Mouse (Mus musculus) kidney, postnatal 10 days (tissue): ENCODE data around the gene Tmem212.
"Not testable (repeated sequence)": the region's sequence is repeated elsewhere in the genome, so short reads cannot be mapped to it uniquely, and the experiment has no call there.

ENCODE experiments used
- DNase-seq: peaks from one replicate; pipeline ENCODE4 v3.0.0; 2021; ENCODE audit warnings: mixed read lengths

Tmem212 gene

DNA sequence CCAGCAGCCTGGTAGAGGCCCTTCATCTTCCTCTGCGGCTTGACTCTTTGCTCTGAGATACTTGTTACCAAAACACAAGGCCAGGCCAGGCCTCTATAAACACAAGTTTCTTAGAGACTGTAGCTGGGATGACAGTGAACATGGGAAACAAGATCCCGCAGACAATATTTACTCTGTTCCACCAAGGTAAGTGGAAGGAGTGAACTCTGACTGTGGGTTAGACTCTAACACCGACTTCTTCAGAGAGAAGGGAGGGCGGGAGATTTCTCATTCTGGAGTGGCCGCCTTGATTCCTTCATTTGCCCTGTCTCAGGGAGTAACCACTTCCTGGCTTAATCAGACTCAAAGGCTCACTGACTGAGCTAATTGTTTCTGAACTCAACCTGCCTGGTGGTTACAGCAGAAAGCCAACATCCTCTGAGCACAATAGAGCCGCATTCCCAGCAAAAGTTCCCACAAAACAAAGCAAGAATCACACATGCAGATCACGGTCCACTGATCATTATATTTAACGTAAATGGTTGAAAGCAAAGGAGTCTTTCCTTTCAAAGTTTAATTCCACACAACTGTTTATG lies at the start of gene Tmem212:
Gene Tmem212, minus strand, starts transcription at position 51 of the 575 bp plus-strand sequence.
- no peak for DNase-seq

DNA sequence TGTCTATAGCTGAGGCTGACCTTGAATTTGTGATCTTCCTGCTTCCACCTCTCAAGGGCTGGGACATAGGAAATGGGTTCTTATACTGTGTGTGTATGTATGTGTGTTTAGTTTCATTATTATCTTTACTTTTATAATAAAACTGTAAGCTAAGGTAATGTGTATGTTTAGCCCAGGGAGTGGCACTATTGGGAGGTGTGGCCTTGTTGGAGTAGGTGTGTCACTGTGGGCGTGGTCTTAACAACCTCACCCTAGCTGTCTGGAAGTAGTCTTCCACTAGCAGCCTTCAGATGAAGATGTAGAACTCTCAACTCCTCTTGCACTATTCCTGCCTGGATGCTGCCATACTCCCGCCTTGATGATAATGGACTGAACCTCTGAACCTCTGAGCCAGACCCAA lies 49.2 kb upstream of the Tmem212 start:
- DNase-seq, result not testable (repeated sequence)

DNA sequence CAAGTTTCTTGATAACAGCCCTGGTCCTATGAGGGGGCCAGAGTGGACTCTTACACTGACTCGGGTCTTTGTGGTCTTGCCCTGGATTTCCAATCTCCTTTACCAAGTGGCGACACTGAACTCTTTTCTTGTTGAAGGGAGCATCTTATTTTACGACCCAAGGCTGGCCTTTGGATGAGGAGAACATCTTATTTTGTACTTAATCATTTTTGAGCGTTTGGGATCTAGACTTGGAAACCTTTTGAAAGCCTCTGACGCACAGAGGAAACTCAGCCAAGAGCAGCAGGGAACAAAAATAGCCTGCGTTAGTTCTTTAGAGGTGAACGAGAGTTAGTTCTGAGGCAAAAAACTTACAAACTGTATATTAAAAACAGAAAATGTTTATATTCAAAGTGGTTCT lies 46.8 kb upstream of the Tmem212 start:
- peak; percentile 64 for DNase-seq

DNA sequence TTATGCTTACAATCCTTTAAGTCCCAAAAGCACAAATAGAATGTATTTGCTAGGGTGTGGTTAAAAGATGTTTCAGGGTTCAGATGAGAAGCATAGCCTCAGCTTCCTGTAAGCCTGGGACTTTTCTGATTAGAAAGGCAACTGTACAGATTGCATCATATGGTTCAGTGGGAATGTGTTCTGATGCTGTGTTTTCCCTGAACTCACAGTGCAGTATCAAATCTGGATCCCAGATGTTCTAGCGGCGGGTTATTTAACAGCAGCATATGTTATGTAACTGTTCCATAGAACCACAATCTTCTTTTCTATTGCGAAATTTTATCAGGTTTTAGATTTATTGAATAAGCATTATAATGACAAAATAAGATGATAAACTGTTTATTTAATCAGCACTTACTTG lies 45.5 kb upstream of the Tmem212 start:
- no peak for DNase-seq

DNA sequence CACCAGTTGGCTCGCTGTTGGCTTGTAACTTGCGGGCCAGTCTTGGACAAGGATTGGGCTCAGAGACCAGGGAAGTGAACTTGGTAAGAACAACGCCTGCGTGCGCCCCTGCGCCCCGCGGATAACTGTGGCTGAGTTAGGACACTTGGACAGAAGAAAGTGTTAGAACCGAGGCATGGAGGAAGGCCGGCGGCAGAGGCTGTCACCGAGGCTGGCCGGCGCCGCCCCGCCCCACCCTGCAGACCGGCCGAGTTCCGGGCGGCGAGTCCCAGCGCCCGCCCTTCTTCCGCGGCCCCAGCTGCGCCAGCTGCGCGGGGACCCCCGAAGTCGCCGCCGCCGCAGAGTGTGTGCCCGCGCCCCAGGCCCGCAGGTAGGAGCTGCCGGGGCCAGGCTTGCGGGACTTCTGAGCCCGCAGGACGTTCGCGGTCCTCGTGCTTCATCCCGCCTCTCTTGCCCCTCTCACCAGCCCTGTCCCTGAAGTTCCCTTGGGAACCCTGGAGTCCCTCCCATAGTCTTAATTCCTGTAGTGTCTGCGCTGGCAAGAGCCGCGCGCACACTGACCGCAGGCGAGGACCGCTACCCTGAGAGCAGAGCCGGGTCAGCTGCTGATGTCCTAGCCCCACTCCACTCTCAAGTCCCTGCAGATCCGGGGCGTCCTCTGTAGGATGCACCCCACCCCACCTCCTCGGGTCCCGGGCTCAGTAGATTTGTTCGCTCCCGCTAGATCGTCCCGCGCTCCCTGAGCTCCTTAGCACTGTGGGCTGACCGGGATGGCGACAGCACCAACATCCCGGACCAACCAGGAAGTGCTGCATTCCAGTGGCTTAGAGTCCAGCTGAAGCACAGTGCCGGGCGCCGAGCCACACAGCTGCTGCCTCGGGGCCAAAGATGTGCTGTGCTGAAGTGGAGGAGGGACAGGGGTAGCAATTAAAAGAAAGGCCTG lies 42.5 kb upstream of the Tmem212 start, which contains the start of gene Pld1:
Gene Pld1, plus strand, starts transcription at position 315 of the 943 bp plus-strand sequence.
- peak; percentile 91 for DNase-seq

DNA sequence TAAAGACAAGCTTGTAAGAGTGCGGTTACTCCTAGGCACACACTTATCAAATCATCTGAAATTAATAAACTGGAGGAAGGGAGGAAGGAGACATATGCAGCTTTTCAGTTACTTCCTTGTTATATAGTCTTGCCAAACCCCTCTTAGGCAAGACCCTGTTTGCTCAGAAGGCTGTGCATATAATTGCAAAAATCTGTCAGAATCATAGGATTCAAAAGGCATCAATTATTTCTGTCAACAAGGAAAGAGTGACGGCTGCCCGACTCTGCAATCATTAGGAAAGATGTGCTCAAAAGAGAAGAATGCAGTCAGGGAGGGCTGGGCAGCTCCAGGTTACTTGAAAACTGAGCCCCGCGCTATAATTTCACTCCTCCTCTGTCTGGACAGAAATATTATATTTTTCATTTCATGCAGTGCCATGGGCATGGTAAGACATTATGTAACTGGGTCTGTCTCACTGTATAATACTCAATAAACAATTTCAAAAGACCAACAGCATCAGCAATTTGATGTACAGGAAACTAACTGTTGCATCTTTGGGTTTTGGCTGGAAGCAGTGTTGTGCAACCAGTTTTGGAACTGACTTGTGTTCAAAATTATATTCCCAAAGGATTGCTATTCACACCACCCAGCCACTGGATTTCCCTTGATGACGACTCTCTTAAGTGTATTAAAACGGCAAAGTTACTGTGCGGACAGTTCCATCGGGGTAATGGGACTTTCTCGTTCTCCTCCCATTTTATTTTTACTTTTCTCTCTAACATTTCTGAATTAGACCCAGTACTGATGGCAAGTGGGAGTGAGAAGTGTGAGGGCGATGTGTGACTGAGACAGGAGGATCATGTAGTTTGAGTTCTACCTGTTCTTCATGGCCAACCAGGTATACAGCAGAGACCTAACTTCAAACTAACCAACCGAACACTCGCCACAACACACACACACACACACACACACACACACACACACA lies 41.3 kb upstream of the Tmem212 start:
- no peak for DNase-seq

DNA sequence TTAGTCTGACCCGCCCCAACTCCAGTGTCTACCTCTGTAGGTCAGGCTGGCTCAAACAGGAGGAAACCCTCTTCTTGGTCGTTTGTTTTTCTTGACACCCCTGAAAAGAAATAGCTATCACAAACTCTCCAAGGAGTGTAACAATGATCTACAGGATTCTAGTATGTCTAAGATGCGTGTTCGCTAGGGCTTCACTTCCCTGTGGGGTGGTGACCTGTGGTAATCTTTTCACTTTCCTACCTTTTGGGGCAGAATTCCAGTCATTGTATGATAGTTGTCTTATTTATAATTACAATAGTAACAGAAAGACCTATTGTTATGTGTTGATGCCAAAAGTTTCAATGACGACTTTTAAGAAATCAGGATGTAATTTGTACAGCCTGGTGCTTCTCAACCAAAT lies 40.6 kb upstream of the Tmem212 start:
- no peak for DNase-seq

DNA sequence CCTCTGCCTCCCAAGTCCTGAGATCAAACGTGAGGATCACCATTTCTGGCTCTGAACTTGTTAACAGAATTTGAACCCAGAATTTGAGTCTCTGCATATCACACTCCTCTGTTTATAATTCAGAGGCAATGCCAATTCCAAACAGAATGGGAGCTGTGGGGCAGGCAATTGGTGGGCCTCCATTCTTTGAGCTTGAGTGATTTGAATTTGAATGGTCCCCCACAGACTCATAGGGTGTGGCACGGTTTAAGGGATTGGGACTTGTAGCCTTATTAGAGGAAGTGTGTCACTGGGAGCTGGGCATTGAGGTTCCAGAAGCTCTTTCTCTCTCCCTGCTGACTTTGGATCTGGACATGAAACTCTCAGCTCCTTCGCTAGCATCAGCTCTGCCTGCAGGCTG lies 39.5 kb upstream of the Tmem212 start:
- DNase-seq, result no peak

DNA sequence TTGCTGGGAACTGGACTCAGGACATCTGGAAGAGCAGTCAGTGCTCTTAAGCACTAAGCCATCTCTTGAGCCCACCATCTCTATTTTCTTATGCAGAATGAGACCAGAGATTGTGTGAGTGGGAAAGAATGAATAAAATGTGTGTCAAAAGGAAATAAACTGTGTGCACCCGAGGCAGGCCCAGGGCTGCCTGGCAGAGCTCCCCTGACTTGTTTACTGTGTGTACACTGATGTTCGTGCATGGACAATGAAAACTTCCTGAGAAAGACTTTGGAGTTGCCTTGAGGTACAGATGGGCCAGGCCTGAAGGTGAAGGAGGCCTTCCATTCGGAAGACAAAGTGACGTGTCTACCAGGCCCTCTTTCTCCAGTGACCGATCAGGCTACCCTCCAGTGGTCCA lies 36.2 kb upstream of the Tmem212 start:
- no peak for DNase-seq

DNA sequence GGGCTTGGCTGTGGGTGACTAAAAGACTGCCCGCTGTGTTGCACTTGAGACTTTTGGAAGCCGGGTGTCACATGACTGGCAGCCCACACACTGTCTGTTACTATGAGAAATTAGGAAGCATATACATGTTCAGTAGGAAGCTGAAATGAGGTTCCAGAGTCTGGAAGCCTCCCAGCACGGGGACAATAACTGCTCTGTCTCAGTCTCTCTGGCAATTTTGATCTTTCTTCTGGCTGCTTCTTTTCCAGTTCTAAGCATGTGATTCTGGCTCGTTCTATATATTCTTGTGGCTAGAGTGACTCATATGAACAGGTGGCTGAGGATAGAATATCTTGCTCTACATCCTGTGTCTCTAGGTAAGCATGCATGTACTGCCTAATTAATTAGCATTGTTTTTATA lies 33.1 kb upstream of the Tmem212 start:
- DNase-seq, result no peak

DNA sequence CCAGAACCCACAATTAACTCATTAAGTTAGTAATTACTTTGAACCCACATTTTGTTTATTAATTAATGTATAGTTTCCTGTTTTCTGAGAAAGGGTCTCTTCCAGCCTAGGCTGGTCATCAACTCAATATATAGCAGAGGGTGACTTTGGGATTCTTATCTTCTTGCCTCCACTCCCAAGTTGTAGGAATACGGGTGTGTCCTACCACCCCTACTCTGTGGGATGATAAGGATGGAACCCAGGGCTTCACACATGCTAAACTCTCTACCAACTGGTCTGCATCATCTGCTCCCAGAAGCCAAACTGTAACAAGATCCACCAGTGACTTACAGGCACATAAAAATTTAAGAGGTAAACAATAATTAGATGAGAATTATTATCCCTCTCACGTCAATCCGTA lies 27.9 kb upstream of the Tmem212 start:
- DNase-seq, result no peak

DNA sequence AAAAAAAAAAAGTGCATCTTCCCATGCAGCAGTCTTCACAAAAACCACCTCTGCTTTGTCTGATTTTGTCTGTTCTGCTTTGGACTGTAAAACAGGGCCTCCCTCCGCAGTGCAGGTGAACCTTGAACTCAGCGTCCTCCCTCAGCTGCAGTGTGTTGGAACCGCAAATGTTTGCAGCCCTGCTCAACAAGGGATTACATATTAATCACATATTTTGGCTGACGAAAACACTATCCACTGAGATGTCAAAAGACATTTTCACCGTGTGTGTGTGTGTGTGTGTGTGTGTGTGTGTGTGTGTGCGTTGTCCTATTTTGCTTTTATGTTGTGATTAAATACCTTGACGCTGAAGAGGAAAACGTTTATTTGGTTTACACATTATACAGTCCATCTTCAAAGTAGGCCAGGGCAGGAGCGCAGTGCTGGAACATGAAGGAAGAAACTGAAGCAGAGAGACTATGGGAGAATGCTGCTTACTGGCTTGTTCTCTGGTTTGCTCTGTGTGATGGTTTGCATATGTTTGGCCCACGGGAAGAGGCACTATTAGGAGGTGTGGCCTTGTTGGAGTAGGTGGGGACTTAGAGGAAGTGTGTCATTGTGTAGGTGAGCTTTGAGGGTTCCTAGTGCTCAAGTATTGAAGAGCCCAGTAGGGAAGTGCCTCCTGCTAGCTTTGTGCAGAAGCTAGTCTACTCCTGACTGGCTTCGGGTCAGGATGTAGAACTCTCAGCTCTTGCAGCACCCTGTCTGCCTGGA lies 25.3 kb upstream of the Tmem212 start:
- peak; percentile 53 for DNase-seq

DNA sequence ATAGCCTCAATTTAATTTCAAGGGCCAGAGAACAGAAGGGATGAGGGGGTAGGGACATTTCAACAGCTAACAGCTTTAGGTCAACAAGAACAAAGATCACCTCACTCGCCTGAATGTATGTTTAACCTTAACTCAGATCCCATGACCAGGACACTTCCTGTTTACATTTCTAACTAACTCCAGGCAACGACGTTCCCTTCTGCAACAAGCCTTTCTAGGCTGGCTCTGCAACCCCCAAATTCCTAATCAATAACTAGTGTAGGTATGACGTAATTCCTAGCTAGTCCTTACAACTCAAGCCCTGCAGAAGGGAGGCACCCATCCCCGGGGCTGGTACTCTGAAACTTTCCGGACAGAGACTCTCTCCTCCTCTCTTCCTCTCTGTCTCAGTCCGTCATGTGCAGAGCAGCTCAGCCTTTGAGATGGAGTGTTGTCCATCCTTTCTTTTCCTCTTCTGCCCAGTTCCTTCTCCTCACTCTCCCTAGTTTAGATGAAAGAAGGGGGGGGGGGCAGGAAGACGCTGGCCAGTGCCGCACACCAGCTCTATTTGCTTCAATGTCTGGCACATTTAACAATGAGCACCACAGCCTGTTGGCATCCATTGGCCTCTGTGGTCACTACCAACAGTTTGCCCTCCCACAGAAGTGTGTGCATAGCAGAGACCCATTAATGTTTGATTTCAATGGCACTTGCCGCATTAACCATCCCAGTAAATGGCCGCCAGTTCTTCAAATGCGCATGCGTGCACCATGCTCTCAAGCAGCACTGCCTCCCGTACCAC lies 22.7 kb upstream of the Tmem212 start:
- DNase-seq, result no peak

DNA sequence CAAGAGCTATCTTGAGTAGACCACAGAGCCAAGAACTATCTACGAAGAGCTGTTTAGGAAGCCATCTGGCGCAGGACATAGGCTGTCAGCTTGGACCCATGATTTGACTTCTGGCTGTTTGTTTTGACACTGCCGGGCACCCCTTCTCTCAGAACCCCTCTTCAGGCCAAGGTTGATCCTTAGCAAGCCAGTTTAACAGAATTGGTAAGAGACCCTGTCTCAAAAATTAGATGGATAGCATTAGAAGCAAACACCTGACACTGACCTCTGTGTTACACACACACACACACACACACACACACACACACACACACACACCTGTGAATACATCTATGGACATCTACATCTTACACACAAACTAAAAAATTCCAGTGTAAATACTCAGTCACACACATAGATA lies 12.8 kb upstream of the Tmem212 start:
- no peak for DNase-seq

DNA sequence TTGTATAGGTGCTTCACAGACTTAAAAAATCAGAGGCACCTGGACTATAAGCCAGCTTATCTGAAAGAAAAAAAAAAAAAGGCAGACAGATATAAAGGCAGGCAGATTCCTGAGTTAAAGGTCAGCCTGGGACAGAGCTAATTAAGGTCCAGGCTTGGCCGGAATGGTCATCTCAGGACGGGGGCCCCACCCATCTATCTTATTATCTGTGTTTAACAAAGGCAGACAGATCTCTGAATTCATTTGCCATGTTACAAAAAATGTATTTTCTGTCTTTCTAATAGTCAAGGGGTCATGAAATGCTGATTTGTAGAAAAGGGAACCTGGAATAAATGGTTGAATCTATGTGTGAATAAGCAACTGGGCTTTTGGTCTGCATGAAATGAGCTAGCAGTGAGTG lies 12.1 kb upstream of the Tmem212 start:
- no peak for DNase-seq

DNA sequence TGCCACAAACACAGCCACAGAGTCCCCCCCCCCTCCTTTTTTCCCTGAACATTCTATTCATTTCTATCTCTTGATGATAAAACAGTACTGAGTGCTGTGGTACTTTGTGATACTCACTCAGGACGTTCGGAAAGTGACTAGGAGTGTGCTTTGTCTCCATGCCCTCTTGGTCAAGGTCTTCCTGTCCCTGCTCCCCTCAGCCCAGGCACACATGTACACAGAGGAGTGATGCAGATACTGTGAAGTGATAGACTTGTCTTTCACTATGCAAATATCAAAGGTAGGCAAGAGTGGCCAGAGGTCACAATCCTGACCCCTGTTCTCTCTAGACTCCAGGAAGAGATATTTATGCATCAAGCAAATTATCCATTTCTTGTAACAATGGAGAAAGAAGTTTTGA lies 11.1 kb upstream of the Tmem212 start:
- DNase-seq, result no peak

DNA sequence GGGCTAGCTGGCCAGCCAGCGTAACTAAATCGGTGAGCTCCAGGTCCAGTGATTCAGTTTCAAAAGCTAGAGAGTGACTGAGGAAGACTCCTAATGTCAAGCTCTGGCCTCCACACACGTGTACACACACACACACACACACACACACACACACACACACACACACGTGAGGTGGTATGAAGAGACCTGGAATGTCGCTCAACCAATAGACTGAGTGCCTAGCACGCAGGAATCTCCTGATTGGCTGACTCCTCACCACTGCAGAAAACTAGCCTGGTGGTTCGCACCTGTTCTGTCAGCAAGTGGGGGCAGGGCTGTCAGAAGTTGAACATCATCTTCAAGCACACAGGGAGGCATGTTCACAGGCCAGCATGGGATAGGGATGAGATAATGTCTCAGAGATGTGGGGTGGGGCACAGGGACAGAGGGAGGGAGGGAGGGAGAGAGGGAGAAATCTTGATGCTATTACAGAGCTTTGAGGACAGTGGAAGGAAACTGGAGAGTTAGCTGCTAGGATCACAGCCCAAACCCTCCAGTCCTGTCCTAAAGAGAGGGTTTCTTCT lies 10.6 kb upstream of the Tmem212 start:
- DNase-seq, result no peak

DNA sequence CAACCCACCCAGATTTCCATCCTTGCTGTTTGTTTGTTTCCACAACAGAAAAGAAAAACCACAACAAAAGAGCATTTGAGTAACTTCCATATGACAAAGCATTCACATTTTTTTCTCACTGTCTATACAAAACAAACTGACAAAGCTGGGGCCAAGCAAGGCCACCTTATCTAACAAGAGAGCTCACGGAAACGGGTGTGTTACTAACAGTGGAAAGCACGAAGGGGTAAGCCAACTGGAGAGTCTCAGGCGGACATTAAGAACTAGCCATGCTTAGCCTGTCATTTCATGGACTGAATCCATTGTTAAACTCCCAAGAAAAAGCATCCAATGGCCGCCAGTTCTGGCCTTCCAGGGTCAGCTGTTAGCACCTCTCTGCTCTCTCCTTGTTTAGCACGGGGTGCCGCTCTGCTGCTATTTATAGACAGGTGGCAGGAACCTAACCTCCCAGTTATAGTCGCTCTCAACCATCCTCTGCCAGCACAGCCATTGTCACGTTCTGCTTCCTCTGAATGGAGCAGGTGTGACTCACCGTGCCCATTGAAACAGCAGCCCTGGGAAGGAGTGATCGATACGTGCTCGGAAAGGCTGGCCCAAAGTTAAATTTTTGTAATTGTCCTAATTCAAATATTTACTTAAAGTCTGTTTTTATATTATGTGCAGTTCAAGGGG lies 8.6 kb upstream of the Tmem212 start:
- peak; percentile 15 for DNase-seq

DNA sequence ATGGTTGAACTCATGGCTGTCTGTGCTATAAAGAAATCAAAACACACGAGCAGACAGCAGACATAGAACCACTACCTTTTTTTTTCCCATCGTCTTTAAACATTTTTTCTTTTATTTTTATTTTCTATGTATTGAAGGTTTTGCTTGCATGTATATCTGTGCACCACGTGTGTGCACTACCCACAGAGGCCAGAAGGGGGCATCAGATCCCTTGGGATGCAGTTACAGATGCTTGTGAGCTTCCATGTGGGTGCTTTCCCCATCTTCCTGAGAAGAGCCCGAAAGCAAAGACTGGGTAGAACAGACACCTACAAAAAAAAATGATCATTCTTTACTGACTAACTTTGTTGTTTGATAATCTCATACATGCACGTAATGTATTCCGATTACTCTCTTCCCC lies 5.7 kb upstream of the Tmem212 start:
- DNase-seq, result peak; percentile 27

DNA sequence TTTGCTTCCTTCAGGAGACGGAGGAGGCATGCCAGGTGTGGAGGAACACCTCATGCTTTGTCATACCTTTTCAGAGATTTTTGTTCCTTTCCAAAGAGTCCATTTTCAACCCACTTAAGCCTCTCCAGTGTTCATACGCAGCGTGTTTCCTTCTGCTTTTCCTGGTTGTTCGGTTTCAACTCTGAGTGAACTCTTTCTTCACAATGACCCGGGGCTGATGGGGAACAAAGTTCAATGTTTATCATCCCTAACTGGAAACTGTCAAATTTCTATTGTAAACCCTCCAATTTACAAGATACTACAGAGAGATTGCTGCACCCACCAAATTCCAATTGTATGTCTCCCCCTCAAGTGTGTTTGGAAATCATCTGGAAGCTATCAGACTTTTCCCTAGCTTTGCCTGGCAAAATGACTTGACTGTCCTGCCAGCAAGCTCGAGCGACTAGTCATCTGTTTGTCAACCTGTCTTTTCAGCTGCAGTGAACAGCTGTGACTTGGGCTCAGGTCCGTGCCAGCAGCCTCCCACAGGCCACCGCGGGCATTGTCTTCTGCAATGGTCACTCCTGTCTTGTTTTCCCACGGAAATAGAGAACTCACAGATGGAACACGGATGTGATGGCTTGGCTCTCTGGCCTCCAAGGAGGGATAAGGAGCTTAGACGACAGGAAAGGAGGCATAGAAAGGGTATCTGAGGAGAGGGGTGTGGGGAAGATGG lies 3.0 kb upstream of the Tmem212 start:
- peak; percentile 29 for DNase-seq
